Mouse (Mus musculus) limb, embryonic 13.5 days (tissue): ENCODE measurements at regions not wholly inside any gene's neighbourhood (a gene's known extent, or its start where the extent isn't known, plus 50 kb on each side); places are given as distances from the start of the nearest gene placed in this dataset.
A peak's percentile ranks its signal among the peaks of the same experiment; 100 is the strongest.

Experiments
- ATAC-seq: fragments of 200-750 bp; cut with Nextera tagmentation; 2 replicates; pipeline ENCODE4 v1.8.0; 2017; ENCODE audit warnings: low read depth, moderate number of reproducible peaks, moderate TSS enrichment; ENCODE audit not compliant: low FRiP score
- H3K27ac ChIP-seq: fragments of 300-500 bp; sonication (generic); 2 replicates; pipeline ENCODE4 v1.5.1; 2015; ENCODE audit warnings: inconsistent platforms, mild to moderate bottlenecking, moderate library complexity
- H3K27me3 ChIP-seq: fragments of 300-500 bp; sonication (generic); 2 replicates; pipeline ENCODE4 v1.6.1; 2015; ENCODE audit warnings: mild to moderate bottlenecking, inconsistent platforms
- H3K36me3 ChIP-seq: fragments of 300-500 bp; sonication (generic); 2 replicates; pipeline ENCODE4 v1.6.1; 2015; ENCODE audit warnings: inconsistent platforms, mild to moderate bottlenecking, moderate library complexity
- H3K4me1 ChIP-seq: fragments of 300-500 bp; sonication (generic); 2 replicates; pipeline ENCODE4 v1.6.1; 2015; ENCODE audit warnings: inconsistent platforms
- H3K4me2 ChIP-seq: fragments of 300-500 bp; sonication (generic); replicated peaks from 2 replicates; pipeline ENCODE4 v1.6.1; 2015; ENCODE audit warnings: inconsistent platforms, mild to moderate bottlenecking, moderate library complexity
- H3K4me3 ChIP-seq: fragments of 300-500 bp; sonication (generic); 2 replicates; pipeline ENCODE4 v1.5.1; 2015; ENCODE audit warnings: moderate library complexity, mild to moderate bottlenecking, inconsistent platforms
- H3K9ac ChIP-seq: fragments of 300-500 bp; sonication (generic); 2 replicates; pipeline ENCODE4 v1.6.1; 2015; ENCODE audit warnings: mild to moderate bottlenecking, inconsistent platforms
- H3K9me3 ChIP-seq: fragments of 300-500 bp; sonication (generic); 2 replicates; pipeline ENCODE4 v1.6.1; 2016; ENCODE audit warnings: inconsistent platforms
- WGBS: fragments of 180-500 bp; shearing (Covaris S2); methylation state at CpG from one replicate; pipeline ENCODE4 v1.1.7; 2015; 5-methylcytosine and 5-hydroxymethylcytosine counted together

DNA sequence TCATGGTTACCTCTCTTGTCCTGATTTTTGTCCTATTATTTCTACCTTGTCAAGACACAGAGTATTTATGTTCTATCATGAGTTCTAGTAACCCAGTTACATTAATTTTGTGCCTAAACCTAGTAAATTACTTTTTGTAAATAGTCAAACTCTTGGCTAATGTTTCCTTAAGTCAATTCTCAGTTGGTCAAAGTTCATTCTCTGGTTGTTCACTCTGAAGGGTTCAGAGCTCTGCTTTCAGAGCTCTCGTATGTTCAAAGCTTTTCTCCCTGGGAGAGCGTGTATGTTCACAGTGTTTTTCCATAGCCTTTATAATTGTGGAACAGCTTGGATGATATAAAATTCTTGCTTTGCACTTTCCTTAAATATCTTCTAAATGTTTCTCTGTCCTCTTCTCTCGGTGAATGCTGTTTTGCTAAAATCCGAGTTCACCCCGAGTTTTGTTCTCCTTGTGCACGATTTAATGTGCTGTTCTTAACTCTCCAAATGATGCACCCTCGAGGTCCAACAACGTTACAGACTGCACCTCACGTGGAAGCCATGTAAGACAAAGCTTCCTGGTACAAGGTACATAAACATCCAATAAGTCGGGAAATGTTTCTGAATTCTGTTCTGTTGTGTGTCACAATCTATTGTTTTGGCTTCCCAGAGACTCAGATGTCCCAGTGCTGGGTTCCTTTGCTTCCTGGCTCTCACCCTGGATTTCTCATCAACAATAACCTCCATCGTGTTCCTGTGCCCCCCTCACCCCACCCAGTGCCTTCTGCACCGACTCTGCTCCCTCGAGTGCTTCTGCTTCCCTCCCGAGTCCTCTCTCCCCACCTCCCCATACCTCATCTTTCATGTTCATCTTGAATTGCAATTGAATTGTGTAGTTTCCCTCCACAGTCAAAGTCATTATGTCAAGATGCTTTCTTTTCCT lies 90.3 kb upstream of the Npas2 start:
- Histone ChIP-seq H3K4me3 (no peak overlapping the region), H3K36me3 (no peaks in the 10 kb centered on the region), H3K27ac (no peak overlapping the region), H3K9ac (no peak overlapping the region), H3K4me2 (no peak overlapping the region), H3K4me1 (no peaks in the 10 kb centered on the region; the same call in 1 of the 2 replicates), H3K27me3 (no peaks in the 10 kb centered on the region), H3K9me3 (no peaks in the 10 kb centered on the region)
- ATAC-seq = no peak
- WGBS = 80% methylated on average over 14 of the region's 14 CpGs

DNA sequence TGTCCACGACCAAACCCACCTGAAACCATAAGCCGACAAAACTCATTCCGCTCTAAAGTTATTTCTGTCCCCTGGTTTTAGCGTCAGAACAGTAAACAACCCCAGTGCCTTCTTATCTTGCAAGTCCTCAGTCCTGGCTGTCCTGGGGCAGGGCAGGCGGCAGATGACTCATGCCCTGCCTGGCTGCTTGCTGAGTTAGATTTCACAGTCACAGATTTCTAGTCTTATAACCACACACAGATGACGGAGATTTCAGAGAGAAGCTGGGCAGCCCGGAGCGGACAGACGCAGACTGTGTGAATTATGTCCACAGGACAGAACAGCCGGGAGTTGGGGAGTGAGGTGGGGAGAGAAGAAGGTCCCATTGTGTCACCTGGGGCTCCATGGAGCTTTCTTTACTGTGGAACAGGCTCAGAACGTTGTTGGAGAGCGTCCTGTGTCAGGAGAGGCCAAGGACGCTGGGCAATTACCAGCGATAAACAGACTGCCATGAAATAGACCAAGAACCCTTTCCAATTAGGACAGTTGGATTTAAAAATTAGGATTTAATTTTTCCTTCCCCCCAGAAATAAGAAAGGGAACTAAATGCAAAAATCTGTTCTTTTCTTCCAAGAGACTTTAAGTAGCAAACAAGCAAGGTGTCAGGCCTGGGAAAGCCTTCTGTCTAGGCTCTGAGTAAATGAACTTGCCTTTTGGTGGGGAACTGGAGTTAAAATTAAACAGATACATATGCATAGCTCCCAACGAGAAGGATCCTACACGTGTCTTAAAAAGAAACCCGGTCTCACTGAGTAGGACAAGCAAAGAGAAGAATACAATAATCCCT lies 87.8 kb upstream of the Npas2 start:
- no peak overlapping the region for H3K9ac ChIP-seq
- 46% methylated on average over 17 of the region's 17 CpGs for WGBS

DNA sequence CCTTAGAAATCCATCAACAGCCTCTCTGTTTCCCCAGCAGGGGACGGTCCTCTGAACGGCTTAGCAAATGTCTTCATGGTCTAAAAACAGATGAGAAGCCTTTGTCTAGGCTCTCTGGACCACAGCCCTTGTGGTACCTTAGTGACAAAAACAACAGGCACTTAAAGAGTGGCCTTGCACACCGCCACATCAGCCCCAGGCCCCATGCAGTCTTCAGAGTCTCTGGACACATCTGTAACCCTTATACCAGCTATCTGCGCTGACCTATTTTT lies 87.2 kb upstream of the Npas2 start:
- Histone ChIP-seq H3K9me3 (no peaks in the 10 kb centered on the region), H3K4me3 (no peak overlapping the region), H3K9ac (no peak overlapping the region), H3K36me3 (no peaks in the 10 kb centered on the region), H3K4me1 (no peaks in the 10 kb centered on the region; the same call in 1 of the 2 replicates), H3K27me3 (no peaks in the 10 kb centered on the region), H3K4me2 (no peak overlapping the region), H3K27ac (no peak overlapping the region)
- WGBS = 60% methylated on average over 4 of the region's 4 CpGs
- ATAC-seq = no peak

More for the DNA sequence above, 87.8 kb upstream of the Npas2 start:
- H3K36me3 ChIP-seq = no peaks in the 10 kb centered on the region
- no peaks in the 10 kb centered on the region for H3K9me3 ChIP-seq
- no peak overlapping the region for H3K4me3 ChIP-seq
- no peaks in the 10 kb centered on the region for H3K27me3 ChIP-seq
- ATAC-seq = no peak
- H3K4me2 ChIP-seq = no peak overlapping the region
- H3K4me1 ChIP-seq = no peaks in the 10 kb centered on the region; the same call in 1 of the 2 replicates
- H3K27ac ChIP-seq = no peak overlapping the region

DNA sequence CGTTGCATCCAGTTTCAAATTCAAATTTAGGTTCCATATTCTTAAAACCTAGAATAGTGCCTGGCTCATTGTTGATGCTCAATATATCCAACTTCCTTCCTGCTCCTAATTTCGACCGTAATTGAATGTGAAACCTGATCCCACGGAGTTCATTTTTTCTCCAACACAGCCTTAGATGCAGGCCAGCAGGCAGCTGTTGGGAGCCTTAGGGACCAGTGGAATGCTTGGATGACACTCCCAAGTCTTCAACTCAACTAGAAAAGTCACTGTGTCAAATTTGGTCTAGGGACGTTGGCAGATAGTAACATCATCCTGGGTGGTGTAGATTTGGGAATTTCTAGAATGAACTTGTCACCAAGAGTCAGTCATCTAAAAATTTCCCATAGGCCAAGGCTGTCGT lies 86.9 kb upstream of the Npas2 start:
- no peak overlapping the region for H3K27ac ChIP-seq
- no peak for ATAC-seq
- 41% methylated on average over 6 of the region's 6 CpGs for WGBS
- H3K4me3 ChIP-seq = no peak overlapping the region
- no peak overlapping the region for H3K4me2 ChIP-seq
- no peaks in the 10 kb centered on the region; the same call in 1 of the 2 replicates for H3K4me1 ChIP-seq
- no peak overlapping the region for H3K9ac ChIP-seq
- no peaks in the 10 kb centered on the region for H3K9me3 ChIP-seq
- H3K36me3 ChIP-seq = no peaks in the 10 kb centered on the region
- no peaks in the 10 kb centered on the region for H3K27me3 ChIP-seq

DNA sequence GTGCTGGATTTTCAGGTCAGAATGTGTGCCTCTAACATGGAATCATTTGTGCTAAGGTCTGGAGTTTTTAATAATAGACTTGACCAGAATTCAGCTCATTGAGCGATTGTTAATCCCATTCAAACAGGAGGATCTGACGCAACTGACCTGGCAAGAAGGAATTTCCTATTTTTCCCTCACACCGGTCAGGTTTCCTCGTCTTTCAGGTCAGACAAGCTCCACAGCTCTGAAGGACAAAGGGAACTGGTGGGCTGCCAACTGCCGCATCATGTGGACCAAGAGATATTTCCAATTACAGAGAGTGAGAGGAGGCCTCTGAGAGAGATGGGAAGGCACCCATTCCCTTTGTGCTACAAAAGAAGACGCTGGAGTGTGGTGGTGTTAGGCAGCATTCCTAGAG lies 77.2 kb upstream of the Npas2 start:
- 86% methylated on average over 6 of the region's 6 CpGs for WGBS
- ATAC-seq = no peak
- H3K4me3 ChIP-seq = no peak overlapping the region
- H3K9ac ChIP-seq = no peak overlapping the region
- no peaks in the 10 kb centered on the region for H3K27me3 ChIP-seq
- no peaks in the 10 kb centered on the region for H3K4me1 ChIP-seq
- no peaks in the 10 kb centered on the region for H3K36me3 ChIP-seq
- no peak overlapping the region for H3K4me2 ChIP-seq
- H3K27ac ChIP-seq = no peak overlapping the region
- H3K9me3 ChIP-seq = peaks cover 3% of the 10 kb centered on the region; the same call in 1 of the 2 replicates

DNA sequence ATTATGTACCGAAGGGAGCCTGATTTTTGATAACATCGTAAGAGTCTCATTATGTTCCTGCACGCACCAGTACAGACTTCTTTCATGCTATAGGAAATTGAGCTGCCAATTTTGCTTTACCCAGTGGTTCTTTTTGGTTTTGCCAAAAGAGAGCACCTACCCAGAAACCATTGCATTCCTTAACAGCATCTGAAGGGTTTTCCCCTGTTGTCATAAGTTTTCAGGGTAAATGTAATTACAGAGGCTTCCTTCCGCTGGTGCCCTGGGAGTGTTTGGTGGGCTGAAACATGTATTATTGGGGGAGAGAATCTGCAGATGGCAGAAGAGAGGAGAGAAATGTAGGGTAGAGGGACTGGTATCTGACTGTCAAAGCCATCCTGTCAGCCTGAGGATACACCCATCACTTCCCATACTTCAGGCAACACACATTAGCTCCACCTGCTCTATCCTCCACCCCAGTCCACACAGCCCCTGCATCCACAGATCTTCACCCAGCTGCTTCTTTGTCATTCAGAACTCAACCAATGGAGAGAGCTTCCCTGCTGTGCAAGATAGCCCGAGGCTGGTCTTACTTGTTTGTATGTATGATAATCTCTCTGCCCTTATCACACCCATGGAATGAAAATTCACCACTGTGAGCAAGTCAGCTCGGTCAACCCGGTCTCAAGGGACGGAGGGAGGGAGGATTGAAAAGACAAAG lies 71.1 kb upstream of the Npas2 start:
- 75% methylated on average over 8 of the region's 8 CpGs for WGBS
- Histone ChIP-seq H3K27me3 (no peaks in the 10 kb centered on the region), H3K4me1 (no peaks in the 10 kb centered on the region), H3K9me3 (peaks cover 2% of the 10 kb centered on the region; the same call in 1 of the 2 replicates), H3K27ac (no peak overlapping the region), H3K4me2 (no peak overlapping the region), H3K9ac (no peak overlapping the region), H3K4me3 (no peak overlapping the region), H3K36me3 (no peaks in the 10 kb centered on the region)
- ATAC-seq = no peak

DNA sequence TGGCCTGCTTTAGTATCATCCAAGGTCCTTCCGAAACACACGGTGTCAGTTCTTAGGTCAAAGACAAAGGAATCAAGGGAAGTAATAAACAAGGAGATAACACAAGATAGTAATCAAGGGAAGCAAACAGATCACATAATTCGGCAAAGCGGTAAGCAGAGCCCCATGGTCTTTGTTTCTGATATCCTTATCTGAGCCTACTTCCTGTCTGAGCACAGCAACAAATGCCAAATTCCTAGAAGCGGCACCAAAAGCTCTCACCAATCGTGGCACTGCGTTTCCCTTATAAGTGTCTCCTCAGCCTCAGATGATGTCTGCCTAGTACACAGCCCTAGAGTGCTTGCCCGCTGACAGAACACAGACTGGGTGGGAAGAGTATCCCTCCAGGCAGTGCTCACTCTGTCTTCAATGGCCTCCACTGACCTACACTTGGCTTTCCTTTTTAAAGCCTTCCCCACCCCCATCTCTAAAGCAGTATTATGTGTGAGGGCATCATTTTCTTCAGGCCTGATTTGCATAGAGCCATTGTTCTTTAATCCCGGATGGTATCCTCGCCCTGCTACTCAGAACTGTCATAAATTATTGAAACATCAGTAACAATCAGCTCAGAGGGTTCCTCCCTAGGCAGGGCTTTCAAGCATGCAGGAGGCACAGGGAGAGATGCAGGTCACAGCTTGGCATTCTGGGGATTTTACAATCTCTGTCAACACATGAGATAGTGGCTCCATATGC lies 70.3 kb upstream of the Npas2 start:
- Histone ChIP-seq H3K36me3 (no peaks in the 10 kb centered on the region), H3K9ac (no peak overlapping the region), H3K4me1 (no peaks in the 10 kb centered on the region), H3K4me3 (no peak overlapping the region), H3K27ac (no peak overlapping the region), H3K4me2 (no peak overlapping the region), H3K27me3 (no peaks in the 10 kb centered on the region), H3K9me3 (no peaks in the 10 kb centered on the region)
- ATAC-seq = no peak
- 75% methylated on average over 10 of the region's 10 CpGs for WGBS

DNA sequence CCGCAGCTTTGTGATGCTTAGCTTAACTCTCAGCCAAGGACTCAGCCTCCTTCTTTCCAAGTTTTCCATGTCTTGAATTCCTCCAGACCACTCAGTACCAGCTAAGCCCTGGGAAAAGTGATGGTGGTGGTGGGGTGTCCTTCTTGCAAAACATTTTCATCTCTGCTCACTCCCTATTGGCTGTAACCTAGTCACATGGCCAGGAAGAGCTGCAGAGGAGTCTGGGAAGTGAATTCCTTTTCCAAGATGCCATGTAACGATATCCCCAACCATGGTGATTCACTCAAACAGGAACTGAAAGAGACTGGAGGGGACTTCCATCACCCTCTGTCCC lies 69.8 kb upstream of the Npas2 start:
- H3K9me3 ChIP-seq = no peaks in the 10 kb centered on the region
- H3K27ac ChIP-seq = no peak overlapping the region
- ATAC-seq = no peak
- WGBS = 84% methylated on average over 2 of the region's 2 CpGs
- no peaks in the 10 kb centered on the region for H3K36me3 ChIP-seq
- H3K4me3 ChIP-seq = no peak overlapping the region
- no peaks in the 10 kb centered on the region for H3K27me3 ChIP-seq
- H3K4me1 ChIP-seq = no peaks in the 10 kb centered on the region
- H3K4me2 ChIP-seq = no peak overlapping the region
- no peak overlapping the region for H3K9ac ChIP-seq

DNA sequence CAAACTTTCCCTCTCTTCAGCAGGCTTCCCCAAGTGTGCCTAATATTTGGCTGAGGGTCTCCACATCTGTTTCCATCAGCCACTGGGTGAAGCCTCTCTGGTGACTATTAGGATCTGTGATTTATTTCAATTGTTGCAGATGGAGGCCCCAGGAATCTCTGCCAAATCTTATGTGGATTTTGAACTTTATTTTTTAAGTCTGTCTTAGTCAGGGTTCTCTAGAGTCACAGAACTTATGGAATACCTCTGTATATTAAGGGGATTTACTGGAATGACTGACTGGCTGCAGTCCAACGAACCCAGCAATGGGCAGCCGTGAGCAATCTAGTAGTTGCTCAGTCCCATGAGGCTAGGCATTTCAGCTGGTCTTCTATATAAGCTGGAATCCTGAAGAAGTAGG lies 59.0 kb upstream of the Npas2 start:
- Histone ChIP-seq H3K4me3 (no peak overlapping the region), H3K9me3 (no peaks in the 10 kb centered on the region), H3K36me3 (no peaks in the 10 kb centered on the region), H3K9ac (no peak overlapping the region), H3K27me3 (no peaks in the 10 kb centered on the region), H3K4me1 (peaks cover 8% of the 10 kb centered on the region; the same call in 1 of the 2 replicates), H3K4me2 (no peak overlapping the region), H3K27ac (peak overlapping the region; percentile 17; the same call in 1 of the 2 replicates)
- WGBS = 52% methylated on average over 2 of the region's 2 CpGs
- ATAC-seq = peak; percentile 44; the same call in 1 of the 2 replicates

DNA sequence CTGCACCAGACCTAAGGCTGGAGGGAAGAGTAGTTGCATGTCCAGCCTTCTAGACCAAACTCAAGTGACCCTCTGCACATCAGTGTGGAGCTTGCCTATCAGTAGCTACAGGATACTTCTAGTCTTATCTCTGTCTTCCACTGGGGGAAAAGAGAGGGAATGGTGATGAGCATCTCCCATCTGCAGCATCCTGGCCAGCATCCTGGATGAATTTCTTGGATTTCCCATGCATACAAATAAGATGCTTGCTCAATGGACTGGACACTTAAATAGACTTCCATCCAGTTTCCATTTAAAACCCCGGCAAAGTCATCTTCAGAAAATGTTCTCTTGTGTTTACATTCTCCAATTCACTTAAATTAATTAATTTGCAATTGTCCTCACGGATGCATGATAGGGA lies 50.5 kb upstream of the Npas2 start:
- H3K4me3 ChIP-seq = no peak overlapping the region
- no peaks in the 10 kb centered on the region for H3K4me1 ChIP-seq
- H3K27me3 ChIP-seq = no peaks in the 10 kb centered on the region
- ATAC-seq = no peak
- no peak overlapping the region for H3K27ac ChIP-seq
- H3K4me2 ChIP-seq = no peak overlapping the region
- H3K36me3 ChIP-seq = no peaks in the 10 kb centered on the region
- whole genome bisulfite sequencing = 81% methylated on average over 2 of the region's 2 CpGs
- no peak overlapping the region for H3K9ac ChIP-seq
- no peaks in the 10 kb centered on the region for H3K9me3 ChIP-seq

DNA sequence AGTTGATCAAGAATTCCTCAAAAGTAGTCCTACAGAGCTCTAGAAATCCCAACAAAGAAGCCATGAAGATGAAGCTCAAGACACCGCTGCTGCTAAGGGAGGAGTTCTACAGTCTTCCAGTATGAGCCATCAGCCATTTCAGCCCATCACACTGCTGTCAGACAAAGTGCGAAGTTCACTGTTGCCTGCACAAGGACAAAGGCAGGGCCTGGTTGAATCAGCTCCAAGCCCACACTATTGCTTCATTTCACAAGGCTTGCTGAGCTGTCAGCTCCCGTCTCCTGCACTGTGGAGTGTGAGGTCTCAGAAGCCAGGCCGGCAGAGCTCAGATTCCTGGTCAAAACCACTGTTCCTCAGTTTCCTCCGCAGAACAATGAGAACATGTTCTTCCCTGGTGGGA lies 49.9 kb upstream of the Npas2 start:
- Histone ChIP-seq H3K4me1 (no peaks in the 10 kb centered on the region), H3K27ac (no peak overlapping the region), H3K36me3 (no peaks in the 10 kb centered on the region), H3K4me3 (no peak overlapping the region), H3K9ac (no peak overlapping the region), H3K4me2 (no peak overlapping the region), H3K9me3 (no peaks in the 10 kb centered on the region), H3K27me3 (no peaks in the 10 kb centered on the region)
- WGBS = 90% methylated on average over 5 of the region's 5 CpGs
- no peak for ATAC-seq
